Mouse (Mus musculus): Measurements from ENCODE around the gene Prkx.

DNA sequence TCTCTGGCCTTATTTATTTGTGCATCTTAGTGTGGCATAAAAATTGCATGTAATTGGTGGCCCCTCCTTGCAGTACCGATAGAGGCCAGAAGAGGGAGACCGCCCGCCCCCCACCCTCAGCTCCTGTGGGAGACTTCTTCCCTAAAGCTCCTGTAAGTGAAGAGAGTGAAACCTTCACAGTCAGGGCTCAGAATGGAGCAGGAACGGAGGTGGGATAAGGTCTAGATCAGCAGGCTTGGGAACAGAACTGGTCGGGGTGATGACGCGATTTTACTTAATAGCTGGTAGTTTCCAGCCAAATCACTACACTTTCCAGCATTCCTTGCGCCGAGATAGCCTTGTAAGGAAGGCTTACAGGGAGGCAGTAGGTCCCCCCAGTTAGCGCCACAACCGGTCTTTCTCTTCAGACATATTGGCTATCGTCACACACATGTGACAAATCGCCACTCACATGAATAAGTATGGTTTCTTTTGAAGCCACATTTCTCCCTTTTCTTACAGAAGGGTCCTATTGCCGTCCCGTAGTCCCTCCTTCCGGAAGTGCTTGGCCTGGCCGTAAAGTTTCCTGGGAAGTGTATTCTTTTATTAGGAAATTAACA is 14.6 kb upstream of the Prkx start:
- TF ChIP-seq USF1 (IDR thresholded peaks at IDR 0.05; ENCODE audit: low read depth) (no peak), CEBPB (IDR thresholded peaks at IDR 0.05; ENCODE audit: insufficient read depth, poor library complexity, severe bottlenecking) (no peak), POLR2A (IDR thresholded peaks at IDR 0.05; ENCODE audit: insufficient read length, low read depth) (no peak), E2F4 (IDR thresholded peaks at IDR 0.05; ENCODE audit: insufficient read depth) (no peak), SRF (IDR thresholded peaks at IDR 0.05; ENCODE audit: control insufficient read depth, insufficient read length, low read depth) (peak; percentile 58), MAX (IDR thresholded peaks at IDR 0.05; ENCODE audit: low read depth) (no peak)
